Mouse (Mus musculus) lung, postnatal 14 days (tissue): ENCODE data around the gene Prpsap1.
A peak's percentile ranks its signal among the peaks of the same experiment; 100 is the strongest.
"Not testable (repeated sequence)": the region's sequence is repeated elsewhere in the genome, so short reads cannot be mapped to it uniquely, and the experiment has no call there.

Source experiments
- DNase-seq: peaks from one replicate; pipeline ENCODE4 v3.0.0; 2021

Prpsap1 gene

GRCm38 (mm10) chr11:116428872-116429859 is 64.8 kb downstream of the Prpsap1 start:
- DNase-seq: no peak

- no peak for DNase-seq
These were observed 67.0 kb downstream of the Prpsap1 start for GRCm38 (mm10) chr11:116426852-116427575.

- DNase-seq: not testable (repeated sequence)
These were observed 67.7 kb downstream of the Prpsap1 start for GRCm38 (mm10) chr11:116426328-116426727.

- no peak for DNase-seq
These were observed 69.2 kb downstream of the Prpsap1 start for GRCm38 (mm10) chr11:116424621-116425407.

- peak; percentile 56 for DNase-seq
These were observed 70.0 kb downstream of the Prpsap1 start for GRCm38 (mm10) chr11:116423782-116424620.

GRCm38 (mm10) chr11:116423214-116423613 is 70.8 kb downstream of the Prpsap1 start:
- DNase-seq: no peak

GRCm38 (mm10) chr11:116422562-116422961 is 71.4 kb downstream of the Prpsap1 start:
- no peak for DNase-seq

- DNase-seq: no peak
These were observed 72.9 kb downstream of the Prpsap1 start for GRCm38 (mm10) chr11:116421102-116421501.
